Mouse (Mus musculus) lung, postnatal 0 days (tissue): ENCODE measurements at regions not wholly inside any gene's neighbourhood (a gene's known extent, or its start where the extent isn't known, plus 50 kb on each side); places are given as distances from the start of the nearest gene placed in this dataset.

Source experiments
- ATAC-seq: fragments of 200-750 bp; cut with Nextera tagmentation; 2 replicates; pipeline ENCODE4 v1.8.0; 2017; ENCODE audit warnings: moderate library complexity
- DNase-seq: peaks from one replicate; pipeline ENCODE4 v3.0.0-alpha.2; 2016; ENCODE audit warnings: low spot score
- H3K27ac ChIP-seq: fragments of 300-500 bp; sonication (generic); 2 replicates; pipeline ENCODE4 v1.5.1; 2014; ENCODE audit warnings: antibody characterized with exemption, mild to moderate bottlenecking, low read length, mixed read lengths
- H3K27me3 ChIP-seq: fragments of 300-500 bp; sonication (generic); replicated peaks from 2 replicates; pipeline ENCODE4 v1.6.1; 2014; ENCODE audit warnings: low read length, mixed read lengths; ENCODE audit not compliant: insufficient read depth
- H3K36me3 ChIP-seq: fragments of 300-500 bp; sonication (generic); 2 replicates; pipeline ENCODE4 v1.6.1; 2014; ENCODE audit warnings: low read length, mixed read lengths; ENCODE audit not compliant: insufficient read depth
- H3K4me1 ChIP-seq: fragments of 300-500 bp; sonication (generic); 2 replicates; pipeline ENCODE4 v1.6.1; 2014; ENCODE audit warnings: antibody characterized with exemption, low read depth, low read length, mixed read lengths; ENCODE audit not compliant: insufficient read depth
- H3K4me2 ChIP-seq: fragments of 300-500 bp; sonication (generic); replicated peaks from 2 replicates; pipeline ENCODE4 v1.6.1; 2014; ENCODE audit warnings: low read depth, mild to moderate bottlenecking, low read length, moderate library complexity, mixed read lengths
- H3K4me3 ChIP-seq: fragments of 300-500 bp; sonication (generic); 2 replicates; pipeline ENCODE4 v1.5.1; 2014; ENCODE audit warnings: low read depth, low read length
- H3K9ac ChIP-seq: fragments of 300-500 bp; sonication (generic); replicated peaks from 2 replicates; pipeline ENCODE4 v1.6.1; 2014; ENCODE audit warnings: low read depth, mild to moderate bottlenecking
- H3K9me3 ChIP-seq: fragments of 300-500 bp; sonication (generic); 2 replicates; pipeline ENCODE4 v1.6.1; 2016; ENCODE audit warnings: low read length, mixed read lengths
- CTCF ChIP-seq: IDR thresholded peaks from 2 replicates; pipeline ENCODE4 v1.5.1; 2016; ENCODE audit warnings: antibody characterized with exemption, mild to moderate bottlenecking
- EP300 ChIP-seq: IDR thresholded peaks from 2 replicates; pipeline ENCODE4 v1.6.1; 2016; ENCODE audit warnings: antibody characterized with exemption, mild to moderate bottlenecking, control low read depth
- WGBS: fragments of 180-500 bp; shearing (Covaris S2); extraction: QIAGEN DNeasy Blood & Tissue Kit; methylation state at CpG from one replicate; pipeline ENCODE4 v1.1.7; 2014; 5-methylcytosine and 5-hydroxymethylcytosine counted together

- Histone ChIP-seq H3K27ac (no peak overlapping the region), H3K4me3 (no peak overlapping the region), H3K4me2 (no peak overlapping the region), H3K4me1 (no peaks in the 10 kb centered on the region), H3K9ac (no peak overlapping the region), H3K36me3 (no peaks in the 10 kb centered on the region), H3K27me3 (no peaks in the 10 kb centered on the region), H3K9me3 (no peaks in the 10 kb centered on the region)
- DNase-seq: no peak
- no peak for ATAC-seq
- no peak for TF ChIP-seq CTCF
- TF ChIP-seq EP300: no peak
- WGBS: 36% methylated on average over 9 of the region's 9 CpGs
Observed at GRCm38 (mm10) chrX:11814861-11815260, 345.3 kb downstream of the Bcor start.

GRCm38 (mm10) chrX:11815864-11816263 lies 344.3 kb downstream of the Bcor start:
- DNase-seq (peak; percentile 57), ATAC-seq (no peak)
- 0 out of 2 replicates have a peak, but pooled peaks have one; percentile 14 for TF ChIP-seq EP300
- TF ChIP-seq CTCF: no peak
- Histone ChIP-seq H3K4me2 (no peak overlapping the region), H3K36me3 (no peaks in the 10 kb centered on the region), H3K27ac (no peak overlapping the region), H3K9me3 (no peaks in the 10 kb centered on the region), H3K4me1 (no peaks in the 10 kb centered on the region), H3K4me3 (no peak overlapping the region), H3K9ac (no peak overlapping the region), H3K27me3 (no peaks in the 10 kb centered on the region)
- 43% methylated on average over 4 of the region's 4 CpGs for WGBS

GRCm38 (mm10) chrX:11818634-11819033 lies 341.5 kb downstream of the Bcor start:
- 93% methylated on average over 3 of the region's 3 CpGs for WGBS
- Histone ChIP-seq H3K27me3 (no peaks in the 10 kb centered on the region), H3K4me3 (no peak overlapping the region), H3K4me2 (no peak overlapping the region), H3K36me3 (no peaks in the 10 kb centered on the region), H3K9ac (no peak overlapping the region), H3K9me3 (no peaks in the 10 kb centered on the region), H3K27ac (no peak overlapping the region), H3K4me1 (no peaks in the 10 kb centered on the region)
- ATAC-seq: no peak
- TF ChIP-seq EP300 (no peak), CTCF (no peak)
- DNase-seq: no peak

GRCm38 (mm10) chrX:11821165-11821564 lies 339.0 kb downstream of the Bcor start:
- no peaks in the 10 kb centered on the region for H3K9me3 ChIP-seq
- no peak overlapping the region for H3K9ac ChIP-seq
- no peak for TF ChIP-seq CTCF
- no peak for TF ChIP-seq EP300
- DNase-seq: no peak
- peak; percentile 61 for ATAC-seq
- no peak overlapping the region for H3K4me3 ChIP-seq
- H3K4me2 ChIP-seq: no peak overlapping the region
- no peaks in the 10 kb centered on the region for H3K27me3 ChIP-seq
- no peaks in the 10 kb centered on the region for H3K36me3 ChIP-seq
- WGBS: 37% methylated on average over 2 of the region's 2 CpGs
- H3K27ac ChIP-seq: no peak overlapping the region
- H3K4me1 ChIP-seq: no peaks in the 10 kb centered on the region

GRCm38 (mm10) chrX:11821880-11822768 lies 338.0 kb downstream of the Bcor start:
- Histone ChIP-seq H3K9me3 (no peaks in the 10 kb centered on the region), H3K9ac (no peak overlapping the region), H3K4me3 (no peak overlapping the region), H3K27me3 (no peaks in the 10 kb centered on the region), H3K4me2 (no peak overlapping the region), H3K36me3 (no peaks in the 10 kb centered on the region), H3K4me1 (no peaks in the 10 kb centered on the region), H3K27ac (no peak overlapping the region)
- WGBS: 54% methylated on average over 13 of the region's 16 CpGs
- DNase-seq (no peak), ATAC-seq (no peak)
- no peak for TF ChIP-seq CTCF
- TF ChIP-seq EP300: no peak

- H3K4me3 ChIP-seq: no peak overlapping the region
- 72% methylated on average over 1 of the region's 1 CpGs for WGBS
- H3K27me3 ChIP-seq: no peaks in the 10 kb centered on the region
- no peak for ATAC-seq
- TF ChIP-seq EP300 (no peak), CTCF (no peak)
- H3K36me3 ChIP-seq: no peaks in the 10 kb centered on the region
- no peak overlapping the region for H3K27ac ChIP-seq
- H3K9me3 ChIP-seq: no peaks in the 10 kb centered on the region
- DNase-seq: no peak
- H3K9ac ChIP-seq: no peak overlapping the region
- no peaks in the 10 kb centered on the region for H3K4me1 ChIP-seq
- no peak overlapping the region for H3K4me2 ChIP-seq
Observed at GRCm38 (mm10) chrX:11825948-11826347, 334.2 kb downstream of the Bcor start.
